Mouse (Mus musculus): ENCODE results near the gene Pde4b.

GRCm38 (mm10) chr4:102569950-102570765, 482.8 kb downstream of the Pde4b start:
- TF ChIP-seq CTCF (IDR thresholded peaks at IDR 0.05; ENCODE audit: control insufficient read depth, insufficient read depth, insufficient read length) (no peak), CEBPB (IDR thresholded peaks at IDR 0.05; ENCODE audit: low read depth) (no peak), MAX (IDR thresholded peaks at IDR 0.05) (peak; percentile 23)

Measured in C2C12 (cell line).